Mouse (Mus musculus): ENCODE data around the gene Kdm6b.

- TF ChIP-seq CTCF (IDR thresholded peaks at IDR 0.05; ENCODE audit: low read depth): no peak
- no peak for TF ChIP-seq EP300 (optimal IDR thresholded peaks at IDR 0.05)
Observed at GRCm38 (mm10) chr11:69362021-69362420, 51.5 kb downstream of the Kdm6b start.
